Mouse (Mus musculus): ENCODE data around the gene Moap1.

Moap1 gene

GRCm38 (mm10) chr12:102705216-102705871 lies 38.1 kb downstream of the Moap1 start:
- DNase-seq (ENCODE audit: low read depth): no peak

GRCm38 (mm10) chr12:102704457-102705198 lies 38.8 kb downstream of the Moap1 start, which contains the start of gene Itpk1:
Itpk1 (minus strand) TSS chr12:102704930.
- DNase-seq (ENCODE audit: low read depth): no peak

DNA sequence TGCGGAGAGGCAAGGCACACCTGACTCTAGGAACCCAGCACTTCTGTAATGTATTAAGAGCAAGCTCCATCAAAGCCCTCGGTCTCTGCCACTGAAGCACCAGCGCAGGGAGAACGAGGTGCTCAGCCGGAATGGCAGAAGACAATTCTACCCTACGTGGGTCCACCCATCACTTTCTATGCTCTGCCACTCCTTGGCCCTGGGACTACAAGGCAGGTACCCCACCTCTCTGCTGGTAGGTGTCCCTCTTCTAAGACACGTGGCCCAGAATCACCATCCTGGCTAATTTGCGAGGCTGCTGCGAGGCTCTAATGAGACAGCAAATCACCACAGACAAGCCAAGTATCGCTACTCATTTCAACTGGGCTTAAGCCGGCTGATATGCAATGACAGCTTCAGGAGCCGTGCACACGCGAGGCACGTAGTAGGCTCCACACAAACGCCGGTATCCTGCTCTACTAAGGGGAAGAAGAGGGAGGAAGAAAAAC lies 39.5 kb downstream of the Moap1 start:
- no peak for DNase-seq (ENCODE audit: low read depth)

- no peak for DNase-seq (ENCODE audit: low read depth)
Measured at GRCm38 (mm10) chr12:102703441-102703840, 40.0 kb downstream of the Moap1 start.

- no peak for DNase-seq (ENCODE audit: low read depth)
Measured at GRCm38 (mm10) chr12:102703111-102703412, 40.4 kb downstream of the Moap1 start.

- peak; percentile 79 for DNase-seq (ENCODE audit: low read depth)
Measured at GRCm38 (mm10) chr12:102702356-102703110, 40.9 kb downstream of the Moap1 start.

GRCm38 (mm10) chr12:102701691-102702207 lies 41.7 kb downstream of the Moap1 start:
- DNase-seq (ENCODE audit: low read depth): no peak

GRCm38 (mm10) chr12:102700453-102700852 lies 43.0 kb downstream of the Moap1 start:
- DNase-seq (ENCODE audit: low read depth): no peak

- DNase-seq (ENCODE audit: low read depth): no peak
Measured at GRCm38 (mm10) chr12:102699156-102699555, 44.3 kb downstream of the Moap1 start.

DNA sequence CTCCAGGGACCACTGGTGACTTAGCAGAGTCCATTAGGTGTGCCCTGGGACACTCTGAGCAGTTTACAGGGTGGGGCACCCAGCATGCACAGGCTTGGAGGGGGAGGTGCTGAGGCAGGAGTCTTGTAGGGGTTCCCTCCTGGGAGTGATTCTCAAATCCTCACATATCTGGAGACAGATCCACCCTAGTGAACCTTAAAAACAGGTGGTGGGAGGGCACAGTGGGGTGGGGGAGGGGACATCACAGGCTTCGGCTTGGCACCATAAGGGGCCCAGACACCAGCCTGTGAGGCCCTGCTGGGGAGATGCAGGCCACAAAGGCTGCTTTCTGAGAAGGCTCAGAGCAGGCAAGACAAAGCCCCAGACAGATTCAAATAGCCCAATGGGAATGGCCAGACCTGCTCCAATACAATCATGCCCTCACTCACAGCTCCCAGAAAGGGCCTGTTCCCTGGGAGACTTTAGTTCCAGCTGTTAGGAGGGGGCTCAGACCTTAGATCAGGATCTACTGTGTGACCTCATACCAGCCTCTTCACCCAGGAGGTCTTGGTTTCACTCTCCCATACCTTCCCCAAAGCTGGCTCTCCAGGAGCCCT lies 45.3 kb downstream of the Moap1 start:
- no peak for DNase-seq (ENCODE audit: low read depth)

GRCm38 (mm10) chr12:102697381-102697780 lies 46.1 kb downstream of the Moap1 start:
- DNase-seq (ENCODE audit: low read depth): no peak

GRCm38 (mm10) chr12:102696635-102697354 lies 46.7 kb downstream of the Moap1 start:
- DNase-seq (ENCODE audit: low read depth): no peak

DNA sequence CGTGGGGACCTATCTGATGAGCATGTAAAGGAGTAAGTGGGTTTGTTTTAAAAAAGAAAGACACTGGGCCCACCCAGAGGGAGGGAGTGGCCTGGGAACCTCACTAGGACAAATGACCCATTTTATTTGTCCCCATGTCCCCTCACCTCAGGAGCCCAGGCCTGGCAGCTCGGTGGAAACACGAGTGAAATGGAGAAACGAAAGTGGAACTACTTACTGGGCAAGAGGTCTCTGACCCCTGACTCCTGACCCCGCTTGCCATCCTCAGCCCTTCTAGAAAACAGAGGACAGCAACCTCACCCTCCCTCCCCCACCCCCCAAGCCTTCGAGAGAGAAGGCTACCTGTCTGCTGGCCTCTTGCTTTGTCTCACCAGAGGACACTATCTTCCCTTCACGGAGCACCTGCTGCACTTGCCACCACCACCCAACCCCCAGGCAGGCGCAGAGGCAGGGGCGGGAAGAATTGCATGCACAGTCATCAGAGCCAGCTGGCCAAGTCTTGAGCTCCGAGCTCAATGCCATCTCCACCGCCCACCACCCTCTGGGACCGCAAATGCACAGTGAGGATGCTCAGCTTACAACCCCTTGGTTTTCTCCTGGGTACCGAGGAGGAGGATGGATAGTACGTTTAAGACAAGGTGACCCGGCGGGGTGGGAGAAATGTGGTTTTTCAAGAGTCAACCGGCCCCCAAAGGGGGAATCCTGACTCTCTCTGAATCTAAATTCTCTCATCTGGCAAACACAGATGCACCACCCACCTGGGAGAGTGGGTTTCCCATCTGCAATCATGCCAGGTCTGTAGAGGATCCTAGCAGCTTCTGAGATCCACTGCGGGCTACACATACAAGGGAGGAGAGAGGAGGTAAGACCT lies 47.9 kb downstream of the Moap1 start:
- no peak for DNase-seq (ENCODE audit: low read depth)
